Mouse (Mus musculus) urinary bladder, postnatal 25 days (tissue): ENCODE measurements around the gene Eed.

Experiments
- DNase-seq: peaks from one replicate; pipeline ENCODE4 v3.0.0; 2022; ENCODE audit warnings: low spot score

Eed gene

GRCm38 (mm10) chr7:89981557-89981956, 774 bp upstream of the Eed start:
- DNase-seq: no peak

DNA sequence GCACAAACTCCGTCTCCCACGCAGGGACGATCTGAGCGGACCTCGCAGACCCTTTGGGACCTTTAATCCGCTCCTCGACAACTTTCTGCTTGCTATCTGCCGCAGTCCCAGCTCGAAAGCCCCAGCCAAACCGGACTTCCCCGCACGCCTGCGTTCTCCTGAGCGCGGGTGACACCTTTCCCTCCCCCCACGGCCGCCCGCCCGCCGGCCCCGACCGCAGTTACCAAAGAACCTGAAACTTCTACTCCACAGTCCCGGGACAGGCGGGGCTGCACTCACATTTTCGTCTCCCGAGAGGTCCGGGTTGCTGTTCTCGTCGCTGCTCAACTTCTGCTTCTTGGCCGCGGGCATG, 674 bp downstream of the Eed start:
- DNase-seq: no peak

GRCm38 (mm10) chr7:89979432-89980130, 1.2 kb downstream of the Eed start:
- DNase-seq: no peak

DNA sequence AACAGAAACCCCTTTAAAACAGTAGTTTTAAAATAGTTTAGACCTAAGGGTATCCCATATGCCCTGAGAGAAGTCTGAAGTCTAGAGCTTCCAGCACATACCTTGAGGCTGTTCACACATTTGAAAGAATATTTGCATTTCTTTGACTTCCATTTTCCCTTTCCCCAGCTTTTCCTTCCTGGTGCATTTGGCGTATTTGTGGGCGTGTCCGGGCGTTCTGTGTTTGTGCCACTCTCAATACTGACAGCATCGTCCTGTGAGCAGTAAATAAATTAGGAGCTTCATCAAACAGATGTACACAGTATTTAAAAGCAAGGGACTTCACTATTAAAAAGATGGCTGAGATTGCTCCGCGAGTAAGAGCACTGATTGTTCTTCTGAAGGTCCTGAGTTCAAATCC, 4.0 kb downstream of the Eed start:
- DNase-seq: no peak

DNA sequence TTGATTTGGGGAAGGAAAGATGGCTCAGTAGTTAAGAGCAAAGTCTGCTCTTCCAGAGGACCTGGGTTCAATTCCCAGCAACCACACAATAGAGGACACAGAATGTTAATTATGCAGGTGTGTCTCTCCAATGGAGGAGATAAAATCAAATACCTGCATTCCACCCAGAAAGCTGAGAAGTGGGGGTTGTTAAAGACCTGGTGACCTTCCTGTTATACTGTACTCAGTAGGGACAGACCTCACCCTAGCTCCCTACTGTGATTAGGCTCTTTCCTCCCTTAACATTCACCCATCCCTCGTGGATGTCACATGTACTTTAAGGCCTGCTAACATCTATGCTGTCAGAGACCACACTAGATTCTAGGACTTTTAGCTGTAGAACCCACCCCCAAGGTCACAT, 5.2 kb downstream of the Eed start:
- DNase-seq: no peak

- DNase-seq: no peak
These were observed 13.5 kb downstream of the Eed start for GRCm38 (mm10) chr7:89967235-89967634.

DNA sequence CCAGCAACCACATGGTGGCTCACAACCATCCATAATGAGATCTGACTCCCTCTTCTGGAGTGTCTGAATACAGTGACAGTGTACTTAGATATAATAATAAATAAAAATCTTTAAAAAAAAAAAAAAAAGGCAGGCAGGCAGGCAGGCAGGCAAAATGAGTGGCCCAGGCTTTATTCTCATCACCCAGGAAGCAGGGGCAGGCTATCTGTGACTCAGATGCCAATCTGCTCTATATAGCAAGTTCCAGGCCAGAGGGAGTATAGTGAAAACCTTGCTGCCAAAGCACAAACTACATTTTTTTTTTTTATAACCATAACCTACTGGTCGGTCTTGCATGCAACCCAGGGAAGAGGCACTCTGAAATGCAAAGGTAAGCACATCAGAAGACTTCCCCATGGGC, 14.0 kb downstream of the Eed start:
- no peak for DNase-seq

DNA sequence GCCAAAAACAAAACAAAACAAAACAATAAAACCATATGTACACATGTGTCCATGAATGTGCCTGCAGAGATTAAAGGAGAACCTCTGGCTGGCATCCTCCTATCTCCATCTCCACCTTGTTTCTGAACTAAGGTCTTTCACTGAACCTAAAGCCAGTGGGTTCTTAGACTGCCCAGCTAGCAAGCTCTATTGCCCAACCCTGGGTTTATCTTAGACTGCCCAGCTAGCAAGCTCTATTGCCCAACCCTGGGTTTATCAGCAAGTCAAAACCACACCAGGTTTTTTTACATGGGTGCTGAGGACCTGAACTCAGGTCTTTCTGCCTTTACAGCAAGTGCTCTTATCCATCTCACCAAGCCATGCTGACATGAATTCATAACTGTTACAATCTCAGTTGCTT, 17.6 kb downstream of the Eed start:
- no peak for DNase-seq

- no peak for DNase-seq
These were observed 23.5 kb downstream of the Eed start for GRCm38 (mm10) chr7:89957300-89957699.

GRCm38 (mm10) chr7:89954261-89954660, 26.5 kb downstream of the Eed start:
- no peak for DNase-seq

DNA sequence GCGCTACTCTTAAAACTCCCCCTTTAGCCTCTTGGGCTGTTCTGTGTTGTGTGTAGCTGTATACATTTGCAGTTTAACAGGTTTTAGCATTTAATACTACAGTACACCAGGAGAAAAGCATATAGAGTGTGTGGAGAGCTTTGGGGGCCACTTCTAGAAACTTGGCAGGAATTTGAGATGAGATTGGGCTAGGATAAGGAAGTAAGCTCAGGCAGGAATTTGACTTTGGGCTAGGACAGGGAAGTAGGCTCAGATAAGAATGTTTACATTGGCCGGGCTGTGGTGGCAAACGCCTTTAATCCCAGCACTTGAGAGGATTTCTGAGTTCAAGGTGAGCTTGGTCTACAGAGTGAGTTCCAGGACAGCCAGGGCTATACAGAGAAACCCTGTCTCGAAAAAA, 31.4 kb downstream of the Eed start:
- DNase-seq: no peak

GRCm38 (mm10) chr7:89948026-89948425, 32.8 kb downstream of the Eed start:
- no peak for DNase-seq

GRCm38 (mm10) chr7:89940571-89941463, 40.0 kb downstream of the Eed start, which contains the start of gene Hikeshi:
Gene Hikeshi, minus strand, starts transcription at chr7:89941204.
- peak; percentile 84 for DNase-seq

- no peak for DNase-seq
These were observed 41.1 kb downstream of the Eed start for GRCm38 (mm10) chr7:89939497-89940353.

GRCm38 (mm10) chr7:89923441-89924180, 57.2 kb downstream of the Eed start:
- DNase-seq: no peak

DNA sequence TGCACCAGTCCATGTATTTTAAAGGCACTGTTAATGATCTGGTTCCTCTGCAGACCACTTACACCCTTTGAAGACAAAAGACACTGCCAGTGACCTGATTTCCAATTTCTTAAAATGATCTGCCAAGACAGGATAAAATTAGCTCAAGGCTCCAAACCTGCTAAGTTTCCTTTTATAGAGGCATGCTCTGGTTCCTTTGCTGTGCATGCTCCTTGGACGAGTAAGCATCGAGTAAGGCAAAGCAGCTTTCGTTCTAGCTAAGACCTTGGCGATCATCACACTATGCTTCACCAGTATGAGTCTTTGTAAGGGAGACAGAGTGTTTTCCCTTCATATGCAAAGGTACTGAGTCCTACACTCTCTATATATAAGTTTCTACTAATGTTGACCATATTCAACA, 63.0 kb downstream of the Eed start:
- DNase-seq: no peak

- no peak for DNase-seq
These were observed 64.1 kb downstream of the Eed start for GRCm38 (mm10) chr7:89916711-89917110.

- DNase-seq: no peak
These were observed 67.2 kb downstream of the Eed start for GRCm38 (mm10) chr7:89913432-89914158.

GRCm38 (mm10) chr7:89912356-89912755, 68.4 kb downstream of the Eed start:
- no peak for DNase-seq

GRCm38 (mm10) chr7:89909711-89910110, 71.1 kb downstream of the Eed start:
- no peak for DNase-seq
